Mouse (Mus musculus) layer of hippocampus, adult 9-11 months (tissue): ENCODE results near the gene Hbq1a.
"Not testable (repeated sequence)": the region's sequence is repeated elsewhere in the genome, so short reads cannot be mapped to it uniquely, and the experiment has no call there.

Experiments
- DNase-seq: peaks from one replicate; pipeline ENCODE4 v3.0.0; 2022

Gene Hbq1a

DNA sequence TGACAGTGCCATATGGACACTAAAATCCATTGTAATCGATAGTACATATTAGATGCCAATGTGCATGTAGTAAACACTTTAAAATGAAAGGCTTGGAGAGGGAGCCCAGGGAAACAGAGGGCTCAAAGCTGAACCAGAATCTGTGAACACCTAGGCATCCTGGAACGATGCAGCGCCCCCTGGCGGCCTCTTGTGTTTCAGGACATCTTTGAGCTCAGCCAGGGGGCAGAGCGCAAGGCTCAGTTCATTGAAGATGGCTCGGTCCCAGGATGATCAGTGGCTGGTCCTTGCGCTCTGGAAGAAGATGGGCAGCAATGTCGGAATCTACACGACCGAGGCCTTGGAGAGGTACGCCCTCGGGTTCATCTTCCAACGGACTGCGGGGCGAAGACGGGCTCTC is at the start of gene Hbq1a:
TSS of gene Hbq1a (plus strand) at position 205 of the 400 bp plus-strand sequence.
- DNase-seq = peak; percentile 57

DNA sequence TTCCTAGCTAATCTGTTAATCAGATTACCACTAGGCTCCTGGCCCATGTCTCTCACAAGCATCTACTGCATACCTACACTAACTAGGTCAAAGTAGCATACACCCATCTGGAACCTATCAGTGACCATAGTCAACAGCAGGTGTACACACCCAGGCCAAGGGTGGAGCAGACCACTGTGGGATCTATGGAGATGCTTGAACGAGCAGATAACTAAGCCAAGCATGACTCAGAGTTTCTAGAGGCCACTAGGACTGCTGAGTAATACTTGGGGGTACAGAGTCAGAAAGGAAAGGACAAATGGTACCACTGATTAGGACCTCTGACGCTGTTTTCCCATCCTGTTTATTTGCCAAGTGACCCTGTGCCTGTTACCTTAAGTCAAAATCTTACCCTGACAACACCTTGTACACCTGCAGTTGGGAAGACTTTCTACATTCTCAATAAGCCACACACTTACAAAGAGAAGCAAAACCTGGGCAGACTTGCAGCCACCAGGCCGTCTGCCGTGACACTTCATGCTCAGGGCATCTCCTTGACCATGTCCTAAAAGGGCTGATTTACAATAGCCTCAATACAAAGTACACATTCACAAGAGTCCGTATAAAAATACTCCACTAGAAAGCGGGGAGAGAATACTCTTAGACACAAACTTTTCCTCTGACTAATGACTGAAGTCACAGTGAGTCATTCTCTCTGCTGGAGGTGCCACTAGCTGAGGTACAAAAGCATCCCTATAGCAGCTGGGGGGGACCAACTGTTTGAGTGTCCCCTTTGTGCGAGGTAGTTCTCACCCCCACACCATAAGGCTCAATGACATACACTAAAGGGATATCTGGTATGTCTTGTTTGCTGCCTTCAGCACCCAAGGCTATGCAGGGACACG is 48.7 kb upstream of the Hbq1a start:
- no peak for DNase-seq

DNA sequence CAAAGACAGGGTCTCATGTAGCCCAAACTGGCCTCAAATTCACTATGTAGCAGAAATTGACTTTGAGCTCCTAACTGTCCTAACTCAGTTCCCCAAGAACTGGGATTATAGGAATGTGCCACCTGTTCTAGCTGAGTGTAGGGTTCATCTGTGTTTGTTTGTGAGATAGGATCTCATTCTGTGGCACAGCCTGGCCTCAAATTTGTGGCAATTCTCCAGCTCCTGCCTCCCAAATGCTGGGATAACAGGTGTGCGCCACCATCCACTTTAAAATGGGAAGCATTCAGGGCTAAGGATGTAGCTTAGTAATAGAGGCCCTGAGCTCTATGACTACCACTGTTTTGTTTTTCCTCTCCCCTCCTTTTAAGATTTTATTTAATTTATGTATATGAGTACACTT is 46.7 kb upstream of the Hbq1a start:
- no peak for DNase-seq

DNA sequence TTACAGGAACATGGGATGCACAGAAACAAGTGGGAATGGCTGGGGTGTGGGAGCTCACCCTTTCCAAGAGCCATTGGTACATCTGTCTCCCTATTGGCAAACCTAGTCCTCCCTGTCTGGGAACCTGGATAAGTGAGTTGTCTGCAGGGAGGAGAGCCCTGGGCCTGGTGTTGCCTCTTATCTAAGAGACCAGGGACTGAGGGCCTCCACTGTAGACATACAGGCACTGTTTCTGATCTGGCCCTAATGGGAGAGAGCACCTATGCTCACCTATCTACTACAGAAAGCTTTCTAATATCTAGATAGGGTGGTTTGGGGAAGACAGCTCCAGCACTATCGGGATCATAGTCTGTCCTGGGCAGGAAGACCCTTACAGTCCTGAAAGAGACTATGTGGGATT is 43.7 kb upstream of the Hbq1a start:
- DNase-seq = no peak

DNA sequence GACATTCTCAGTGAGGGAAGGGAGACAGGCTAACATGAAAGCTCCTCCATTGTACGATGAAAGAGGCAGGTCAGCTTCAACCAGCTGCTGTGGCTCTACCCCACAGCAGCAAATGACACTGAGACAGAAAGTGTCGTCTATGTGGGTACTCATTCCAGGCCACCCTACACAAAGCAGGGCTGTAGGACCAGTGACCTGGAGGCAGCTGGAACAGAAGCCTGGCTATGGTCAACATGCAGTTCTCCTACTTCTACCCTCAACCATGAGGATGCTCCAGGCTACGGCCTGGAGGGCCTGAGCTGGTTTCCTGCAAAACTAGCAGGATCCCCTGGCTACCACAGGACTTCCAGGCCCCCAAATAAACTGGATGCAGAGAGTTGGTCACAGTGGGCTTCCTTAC is 43.3 kb upstream of the Hbq1a start:
- no peak for DNase-seq

DNA sequence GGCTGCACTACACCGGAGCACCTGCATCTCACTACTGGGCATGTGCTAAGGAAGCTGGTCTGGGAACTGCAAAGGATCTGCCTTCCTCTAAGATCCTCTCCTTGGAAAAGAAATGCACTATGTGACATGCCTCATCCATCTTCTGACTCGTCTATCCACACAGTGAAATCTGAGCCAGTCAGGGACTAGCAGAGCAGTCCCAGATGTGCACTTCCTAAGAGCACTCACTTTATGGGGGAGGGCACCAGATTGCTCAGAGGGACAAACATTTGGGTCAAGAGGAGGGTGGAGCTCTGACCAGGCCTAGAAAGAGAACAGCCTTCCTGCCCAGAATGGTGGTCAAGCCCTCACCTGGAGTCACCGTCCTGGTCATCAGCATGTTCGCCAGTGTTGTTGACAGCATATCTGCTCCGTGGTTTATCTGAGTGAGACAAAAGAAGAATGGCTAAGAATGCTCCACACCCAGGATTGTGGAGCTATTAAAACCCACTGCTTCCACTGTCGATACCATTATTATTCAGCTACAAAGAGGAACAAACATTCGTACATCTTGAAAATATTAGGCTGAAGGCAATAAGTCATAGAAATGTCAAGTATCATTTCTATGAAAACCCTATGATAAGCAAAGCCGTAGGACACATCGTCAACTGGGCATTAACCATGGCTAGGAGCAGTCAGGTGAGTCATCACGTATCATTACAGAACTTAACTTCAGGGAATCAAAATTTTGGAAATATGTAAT is 37.0 kb upstream of the Hbq1a start:
- DNase-seq = no peak

DNA sequence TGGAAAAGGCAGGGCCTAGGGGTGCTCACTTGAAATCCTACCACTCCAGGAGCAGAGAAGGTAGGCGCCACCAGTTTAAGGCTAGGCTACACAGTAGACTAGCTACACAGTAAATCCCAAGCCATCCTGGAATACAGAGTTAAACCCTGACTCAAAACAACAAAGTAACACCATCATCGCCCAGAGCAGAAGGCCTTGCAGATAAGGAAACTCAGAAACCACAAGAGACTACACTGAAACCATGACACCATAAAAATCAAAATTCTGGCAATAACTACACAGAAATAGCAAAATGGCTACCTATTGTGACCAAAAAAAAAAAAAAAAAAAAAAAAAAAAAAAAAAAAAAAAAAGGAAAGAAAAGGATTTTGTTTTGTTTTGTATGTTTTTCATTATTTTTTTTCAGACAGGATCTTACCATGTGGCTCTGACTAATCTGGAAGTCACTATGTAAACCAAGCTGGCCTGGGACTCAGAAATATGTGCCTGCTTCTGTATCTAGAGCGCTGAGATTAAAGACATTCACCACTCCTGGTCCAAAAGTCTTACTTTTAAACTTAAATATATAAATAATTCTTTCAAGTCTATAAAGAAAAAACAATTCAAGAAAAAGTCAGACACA is 34.6 kb upstream of the Hbq1a start:
- DNase-seq = no peak

DNA sequence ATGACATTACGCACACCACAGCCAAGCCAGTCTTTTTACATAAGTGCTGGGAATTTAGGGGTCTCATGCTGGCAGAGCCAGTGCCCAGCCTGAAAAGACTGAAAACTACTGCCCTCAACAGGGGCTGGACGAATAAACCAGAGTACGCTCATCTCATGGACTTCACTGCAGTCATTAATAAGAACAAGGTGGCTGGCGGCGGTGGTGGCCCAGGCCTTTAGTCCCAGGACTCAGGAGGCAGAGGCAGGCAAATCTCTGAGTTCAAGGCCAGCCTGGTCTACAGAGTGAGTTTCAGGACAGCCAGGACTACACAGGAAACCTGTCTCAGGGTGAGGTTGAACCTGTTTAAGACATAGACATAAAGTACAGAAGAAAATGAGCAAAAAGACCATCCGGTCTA is 33.7 kb upstream of the Hbq1a start:
- DNase-seq = no peak

DNA sequence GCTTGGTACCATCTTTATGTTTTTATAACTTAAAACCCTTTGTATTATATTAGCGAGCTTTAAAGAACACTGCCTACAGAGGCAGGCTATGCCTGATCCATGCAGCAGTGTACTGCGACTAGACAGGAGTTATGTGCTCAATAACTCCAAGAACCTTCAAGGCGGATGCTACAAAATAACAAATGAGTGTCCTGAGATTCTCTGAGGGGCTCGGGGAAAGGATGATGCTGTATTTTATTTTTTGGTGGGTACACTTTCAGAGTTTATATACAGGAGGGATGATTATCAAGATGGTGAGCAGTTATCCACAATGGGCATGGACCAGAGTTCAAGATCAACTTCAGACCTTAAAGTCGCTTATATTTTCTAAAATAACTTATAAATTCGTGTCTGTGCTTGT is 33.1 kb upstream of the Hbq1a start:
- DNase-seq = no peak

DNA sequence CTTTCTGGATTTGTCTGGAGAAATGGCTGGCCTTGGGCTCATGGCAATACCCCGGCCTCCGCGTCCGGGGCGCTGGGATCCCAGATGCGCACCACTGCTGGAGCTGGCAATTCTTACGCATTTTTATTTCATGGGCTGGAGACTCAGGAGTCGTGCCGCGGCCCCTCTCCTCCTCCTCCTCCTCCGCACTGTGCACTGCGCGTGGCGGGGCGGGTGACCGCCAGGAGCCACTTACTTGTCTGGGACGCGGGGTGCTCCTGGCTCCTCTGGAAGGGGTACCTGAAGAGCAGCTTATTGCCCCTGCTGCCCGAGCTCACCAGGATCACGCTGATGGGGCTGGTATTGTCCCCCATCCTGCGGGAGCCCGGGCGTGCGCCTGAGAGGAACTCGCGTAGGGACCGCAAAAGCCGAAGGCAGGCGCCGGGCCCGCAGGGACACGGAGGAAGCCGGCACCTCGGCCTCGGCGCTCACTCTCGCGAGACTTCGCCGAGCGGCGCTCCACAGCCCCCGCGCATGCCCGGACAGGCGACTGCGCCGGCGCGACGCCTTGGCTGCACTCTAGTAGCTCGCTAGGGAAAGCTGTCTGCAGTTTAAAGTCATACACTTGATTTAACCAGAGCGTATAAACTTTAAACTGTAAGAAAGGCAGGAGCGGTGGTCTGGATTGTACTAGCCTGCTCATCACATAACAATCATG is 32.5 kb upstream of the Hbq1a start, which contains the start of gene Nprl3:
TSS of gene Nprl3 (minus strand) at position 520 of the 697 bp plus-strand sequence.
- DNase-seq = peak; percentile 96

DNA sequence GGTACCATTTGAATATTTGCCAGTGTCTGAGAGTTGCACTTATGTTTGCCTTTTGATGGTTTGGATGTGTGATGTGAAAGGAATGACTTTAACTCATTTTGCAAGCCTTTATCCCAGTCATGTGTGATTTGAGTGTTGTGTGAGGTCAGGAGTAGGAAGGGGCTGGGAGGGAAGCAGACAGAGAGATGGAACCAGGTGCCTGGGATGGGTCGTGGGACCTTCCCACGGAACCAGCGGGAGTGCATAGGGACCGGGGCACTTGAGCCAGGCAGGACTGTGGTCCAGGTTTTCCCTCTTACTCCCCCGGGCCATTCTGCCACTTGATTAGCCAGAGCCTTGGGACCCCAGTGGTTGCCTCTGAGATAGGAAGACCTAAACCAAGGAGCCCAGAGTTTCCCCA is 31.9 kb upstream of the Hbq1a start:
- no peak for DNase-seq

DNA sequence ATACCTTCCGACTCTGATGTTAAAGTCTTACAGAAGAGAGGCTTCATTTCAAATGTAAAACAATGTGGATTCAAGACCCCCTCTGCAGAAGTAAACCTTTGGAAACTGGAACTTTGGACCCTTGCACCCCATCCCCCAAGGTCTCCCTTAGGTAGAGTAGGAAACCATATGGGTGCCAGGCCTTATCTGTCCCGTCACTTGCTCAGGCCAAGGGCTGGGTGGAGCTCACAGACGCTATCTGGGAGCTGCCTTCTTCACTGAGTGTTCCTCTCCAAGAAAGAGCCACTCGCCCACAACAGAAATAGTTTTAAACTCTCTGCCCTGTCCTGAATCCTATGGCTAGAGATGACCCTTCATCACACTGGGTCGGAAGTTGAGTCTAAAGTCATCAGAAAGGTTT is 30.9 kb upstream of the Hbq1a start:
- DNase-seq = no peak

DNA sequence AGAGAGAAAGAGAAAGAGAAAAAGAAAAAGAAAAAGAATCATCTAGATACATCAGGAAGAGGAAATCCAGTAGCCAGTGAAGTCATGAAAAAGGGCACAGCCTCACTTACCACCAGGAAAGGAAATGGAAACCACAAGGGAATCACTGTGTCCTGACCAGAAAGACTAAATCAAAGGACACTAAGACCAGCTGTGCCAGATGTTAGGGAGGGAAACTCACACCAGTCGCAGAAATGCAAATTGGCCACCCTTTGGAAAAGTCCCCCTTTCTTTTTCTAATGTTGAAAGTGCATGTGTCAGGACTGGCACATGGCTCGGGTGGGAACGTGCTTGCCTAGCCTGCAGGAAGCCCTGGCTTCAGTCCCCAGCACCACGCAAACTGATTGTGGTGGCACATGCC is 28.7 kb upstream of the Hbq1a start:
- DNase-seq = no peak

DNA sequence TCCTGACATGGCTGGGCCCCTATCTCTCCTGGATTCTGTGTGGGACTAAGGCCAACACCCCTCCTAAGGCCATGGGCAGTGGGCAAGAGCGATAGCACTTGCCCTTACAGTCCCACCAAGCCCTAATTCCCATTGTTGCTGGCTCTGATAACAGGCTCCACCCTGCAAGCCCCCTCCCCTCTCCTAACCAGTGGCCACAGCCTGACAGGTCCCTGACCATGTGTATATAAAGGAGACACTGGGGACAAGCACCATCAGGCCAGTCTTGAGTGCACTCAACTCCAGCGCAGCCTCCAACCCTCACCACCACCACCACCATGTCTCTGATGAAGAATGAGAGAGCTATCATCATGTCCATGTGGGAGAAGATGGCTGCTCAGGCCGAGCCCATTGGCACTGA is 23.5 kb upstream of the Hbq1a start, which contains the start of gene Hba-x:
TSS of gene Hba-x (plus strand) at position 54 of the 400 bp plus-strand sequence.
- DNase-seq = no peak

DNA sequence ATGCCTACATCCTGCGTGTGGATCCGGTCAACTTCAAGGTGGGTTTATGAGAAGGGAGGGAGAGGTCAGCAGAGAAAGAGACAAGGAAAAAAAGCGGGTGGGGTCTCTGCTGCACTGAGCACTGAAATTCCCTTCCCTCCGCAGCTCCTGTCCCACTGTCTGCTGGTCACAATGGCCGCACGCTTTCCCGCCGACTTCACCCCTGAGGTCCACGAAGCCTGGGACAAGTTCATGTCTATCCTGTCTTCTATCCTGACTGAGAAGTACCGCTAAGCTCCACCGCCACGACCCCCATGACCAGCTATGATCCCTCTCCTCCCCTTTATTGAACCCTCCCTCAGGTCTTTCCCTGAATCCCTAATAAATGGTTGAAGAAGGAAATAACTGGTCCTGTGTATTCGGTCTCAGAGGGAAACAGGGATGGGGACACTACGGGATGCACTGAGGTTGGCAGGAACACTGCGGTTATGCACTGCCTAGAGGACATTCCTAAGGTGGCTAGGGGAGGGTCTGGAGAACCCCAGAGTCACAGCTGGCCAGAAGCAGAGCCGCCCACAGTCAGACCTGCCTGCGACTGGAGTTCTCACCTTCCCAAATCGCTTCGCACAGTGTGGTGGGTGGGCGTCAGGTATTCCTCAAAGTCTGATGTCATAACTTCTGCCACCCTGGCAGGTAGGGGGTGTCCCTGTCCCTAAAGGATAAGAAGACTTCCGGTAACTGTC is 22.0 kb upstream of the Hbq1a start:
- no peak for DNase-seq

DNA sequence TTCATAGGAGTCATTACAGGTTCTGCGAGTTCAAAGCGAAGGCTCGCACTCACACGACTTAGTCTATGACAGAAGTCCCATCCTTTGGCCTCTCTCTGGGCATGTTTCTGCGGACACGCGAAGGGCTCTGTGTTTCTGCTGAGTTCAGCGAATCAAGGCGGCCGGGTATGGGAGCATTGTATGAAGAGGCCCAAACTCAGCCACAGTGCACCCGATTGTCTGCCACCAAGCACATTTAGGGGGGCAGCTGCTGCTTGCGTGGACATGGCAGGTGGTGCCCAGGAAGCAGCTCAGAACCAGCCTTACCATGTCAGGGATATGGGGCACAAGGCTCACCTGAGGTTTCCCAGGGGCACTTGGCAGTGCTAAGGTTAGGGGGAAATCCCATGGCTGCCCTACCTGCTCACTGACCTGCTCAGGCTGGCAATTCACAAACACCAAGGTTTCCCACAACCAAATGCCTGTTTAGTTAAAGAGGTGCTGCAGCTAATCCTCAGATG is 21.4 kb upstream of the Hbq1a start:
- DNase-seq = no peak

DNA sequence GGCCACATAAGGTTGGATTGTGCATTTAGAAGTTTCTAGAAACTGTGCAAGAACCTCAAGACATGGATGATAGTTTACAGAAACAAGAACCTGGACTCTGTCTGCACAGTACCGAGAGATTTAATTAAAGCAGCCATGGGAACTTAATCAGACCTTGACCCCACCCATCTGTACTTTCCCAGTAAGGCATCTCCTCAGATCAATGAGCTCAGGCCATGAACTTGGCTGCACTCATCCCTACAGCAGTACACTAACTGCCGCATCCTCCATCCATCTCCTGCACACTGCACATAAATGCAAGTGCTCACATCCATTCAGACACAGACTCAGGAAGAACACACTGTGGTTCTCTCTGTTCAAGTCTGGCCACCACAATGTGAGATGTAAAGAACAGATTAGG is 19.2 kb upstream of the Hbq1a start:
- no peak for DNase-seq

DNA sequence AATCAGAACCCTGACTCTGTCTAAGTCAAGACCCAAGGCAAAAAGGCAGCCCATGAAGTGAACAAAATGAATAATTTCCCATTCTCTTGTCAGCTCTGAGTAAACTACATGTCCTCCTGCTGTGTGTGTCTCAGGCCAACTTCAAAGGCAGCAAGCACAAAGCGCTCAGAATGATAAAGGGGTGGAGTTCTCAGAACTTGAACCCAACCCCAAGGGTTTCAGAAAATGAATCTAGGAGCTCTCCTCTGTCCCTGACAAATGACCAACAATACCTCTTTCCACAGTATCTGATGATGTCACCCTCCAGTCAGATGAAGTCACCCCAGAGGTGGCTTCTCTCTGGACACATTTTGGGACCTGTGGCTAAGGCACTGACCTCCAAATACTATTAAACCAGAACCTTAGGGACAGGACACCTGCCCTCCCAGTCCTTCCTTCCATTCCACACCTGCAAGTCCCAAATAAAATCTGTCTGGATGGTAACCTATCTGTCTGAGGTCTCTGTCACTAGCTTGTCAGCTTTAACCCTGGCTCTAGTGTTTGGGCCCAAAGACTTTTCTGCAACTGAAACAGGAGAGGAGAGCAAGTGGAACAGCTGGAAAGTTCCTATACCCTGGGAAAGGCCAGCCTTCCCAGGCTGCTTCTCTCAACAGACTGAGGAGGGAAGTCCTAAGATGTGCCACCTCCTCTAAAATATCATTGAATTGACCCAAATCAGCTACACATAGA is 18.3 kb upstream of the Hbq1a start:
- no peak for DNase-seq

DNA sequence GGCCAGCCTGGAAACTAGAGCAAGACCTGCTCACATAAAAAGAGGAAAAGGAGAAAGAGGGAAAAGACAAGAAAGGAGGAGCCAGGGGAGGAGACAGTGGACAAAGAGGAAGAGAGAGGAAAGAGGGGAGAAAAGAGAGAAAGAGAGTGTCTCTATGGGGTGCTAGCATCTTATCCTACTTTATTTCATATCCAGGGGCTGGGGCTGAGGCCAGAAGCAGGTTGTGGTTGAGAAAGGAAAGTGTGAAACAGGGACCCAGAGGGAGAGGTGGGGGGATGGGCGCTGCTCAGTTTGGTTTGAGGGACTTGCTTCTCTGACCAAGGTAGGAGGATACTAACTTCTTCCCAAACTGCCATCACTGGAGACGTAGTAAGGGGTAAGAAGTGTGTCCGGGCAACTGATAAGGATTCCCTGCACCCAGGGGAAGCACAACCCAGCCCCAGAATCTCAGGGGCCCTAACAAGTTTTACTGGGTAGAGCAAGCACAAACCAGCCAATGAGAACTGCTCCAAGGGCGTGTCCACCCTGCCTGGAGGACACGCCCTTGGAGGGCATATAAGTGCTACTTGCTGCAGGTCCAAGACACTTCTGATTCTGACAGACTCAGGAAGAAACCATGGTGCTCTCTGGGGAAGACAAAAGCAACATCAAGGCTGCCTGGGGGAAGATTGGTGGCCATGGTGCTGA is 16.6 kb upstream of the Hbq1a start, which contains the start of gene Hba-a1:
TSS of gene Hba-a1 (plus strand) at position 421 of the 687 bp plus-strand sequence.
- DNase-seq = not testable (repeated sequence)

DNA sequence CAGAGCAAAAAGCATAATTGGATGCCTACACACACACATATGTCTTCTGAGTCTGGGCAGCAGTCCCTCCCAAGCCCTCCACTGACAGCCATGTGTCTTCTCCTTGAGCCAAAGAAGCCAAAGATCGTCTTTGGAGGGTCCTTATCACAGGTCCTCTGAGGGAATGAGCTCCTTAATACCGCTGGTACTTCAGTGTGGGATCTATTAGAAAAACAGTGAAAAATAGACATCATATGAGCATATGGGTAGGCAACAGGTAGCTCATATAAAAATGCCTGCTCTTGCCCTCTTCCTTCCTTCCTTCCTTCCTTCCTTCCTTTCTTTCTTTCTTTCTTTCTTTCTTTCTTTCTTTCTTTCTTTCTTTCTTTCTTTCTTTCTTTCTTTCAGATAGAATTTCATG is 15.3 kb upstream of the Hbq1a start:
- DNase-seq = not testable (repeated sequence)
